Mouse (Mus musculus): ENCODE data around the gene Gm21974.

DNA sequence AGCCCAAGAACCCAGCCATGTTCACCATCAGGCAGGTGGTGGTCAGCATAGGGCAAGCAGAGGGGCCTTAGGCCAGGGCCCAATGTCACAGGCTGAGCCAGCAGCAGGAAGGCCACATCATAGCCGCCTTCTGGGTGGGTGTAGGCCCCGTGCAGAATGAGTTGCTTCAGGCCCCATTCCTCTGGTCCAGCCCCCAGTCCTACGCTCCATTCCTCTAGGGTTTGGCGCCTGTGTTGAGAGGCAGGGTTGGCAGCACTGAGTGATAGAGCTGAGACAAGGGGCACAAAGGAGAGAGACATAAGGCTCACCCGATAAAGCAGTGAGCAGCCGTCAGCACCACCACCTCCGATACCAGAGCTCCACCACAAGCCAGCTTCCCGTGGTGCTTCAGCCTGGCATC, 8.1 kb downstream of the Gm21974 start:
- no peak for TF ChIP-seq CTCF (IDR thresholded peaks at IDR 0.05)
- no peak for TF ChIP-seq EP300 (IDR thresholded peaks at IDR 0.05)
